Mouse (Mus musculus) thymus, adult 2 months (tissue): Measurements from ENCODE around the gene Gm10961.

Experiments
- CTCF ChIP-seq: fragments of 200-500 bp; IDR thresholded peaks from 2 replicates; pipeline ENCODE4 v1.5.1; 2012; ENCODE audit warnings: mild to moderate bottlenecking, control low read depth, low read length, moderate library complexity, borderline replicate concordance; ENCODE audit not compliant: control insufficient read depth, poor library complexity, insufficient read depth; ENCODE audit errors: extremely low read depth
- POLR2A ChIP-seq: fragments of 200-500 bp; IDR thresholded peaks from 2 replicates; pipeline ENCODE4 v1.6.1; 2012; ENCODE audit warnings: mild to moderate bottlenecking, low read length, control low read depth, moderate library complexity; ENCODE audit not compliant: control insufficient read depth, poor library complexity, insufficient read depth; ENCODE audit errors: extremely low read depth

- TF ChIP-seq CTCF: no peak
- TF ChIP-seq POLR2A: no peak
Observed at GRCm38 (mm10) chr3:107608808-107609207, 22.3 kb upstream of the Gm10961 start.
